In the genomic region with DNA sequence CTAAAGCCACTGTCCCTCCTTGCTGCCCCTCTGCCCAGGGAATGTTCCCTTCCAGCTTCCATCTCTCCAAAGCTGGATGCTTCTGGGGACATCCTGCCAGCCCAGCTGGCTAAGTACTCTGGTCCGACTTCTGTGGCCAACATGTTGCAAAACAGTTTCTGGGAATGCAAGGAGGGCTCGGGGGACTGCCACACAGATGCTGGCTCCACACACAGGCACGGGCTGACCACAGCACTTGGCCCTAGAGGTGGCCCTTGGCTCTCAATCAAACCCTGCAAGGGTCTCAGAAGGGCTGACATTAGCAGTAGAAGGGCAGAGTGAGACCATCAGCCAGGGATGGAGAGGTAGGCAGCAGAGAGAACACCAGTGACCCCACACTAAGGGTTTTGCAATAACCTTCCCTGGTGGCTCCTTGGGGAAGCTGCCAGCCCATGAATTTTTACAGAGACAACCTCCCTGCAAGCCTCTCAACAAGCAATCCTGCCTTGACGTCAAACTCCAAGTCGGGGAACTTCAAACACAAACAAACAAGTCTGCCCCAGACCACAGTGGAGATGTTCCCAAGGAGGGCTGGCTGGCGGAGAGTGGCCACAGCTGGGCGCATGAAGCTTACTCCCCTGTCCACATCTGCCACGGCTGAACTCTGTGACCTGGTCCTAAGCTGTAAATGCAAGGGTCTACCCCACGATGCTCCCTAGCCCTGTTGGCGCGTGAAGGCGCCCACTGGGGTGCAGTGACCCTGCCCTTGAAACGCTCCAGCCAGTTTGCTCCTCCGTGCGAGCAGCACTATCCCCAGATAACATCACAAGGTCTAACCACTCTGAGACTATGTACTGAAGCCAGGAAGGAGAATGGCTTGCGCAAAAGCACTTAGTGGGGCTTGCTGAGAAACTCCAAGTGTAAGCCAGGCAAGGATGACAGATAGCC, we compare ENCODE assay signal across 7 mouse cellular contexts.
DNase-seq lines count a peak whose midpoint lies in the region; ATAC-seq and TF ChIP-seq lines count a peak whose summit lies in the region.

No protein-coding gene starts in this region.

- no peaks in the 10 kb centered on the region for H3K36me3 ChIP-seq in lung, postnatal 0 days (ENCODE audit: insufficient read depth, low read length)
- H3K36me3 ChIP-seq in midbrain, embryonic 16.5 days (ENCODE audit: control insufficient read depth, insufficient read depth, low read length) = no peaks in the 10 kb centered on the region
- H3K36me3 ChIP-seq in forebrain, embryonic 13.5 days (ENCODE audit: poor library complexity, severe bottlenecking) = no peaks in the 10 kb centered on the region

- no peaks in the 10 kb centered on the region for H3K27me3 ChIP-seq in lung, postnatal 0 days (replicated peaks; ENCODE audit: insufficient read depth, low read length)
- no peaks in the 10 kb centered on the region for H3K27me3 ChIP-seq in midbrain, embryonic 16.5 days (ENCODE audit: control insufficient read depth, insufficient read depth, low read depth, low read length)
- H3K27me3 ChIP-seq in forebrain, embryonic 13.5 days = no peaks in the 10 kb centered on the region

- no peak overlapping the region for H3K9ac ChIP-seq in lung, postnatal 0 days (replicated peaks; ENCODE audit: low read depth)
- no peak overlapping the region for H3K9ac ChIP-seq in midbrain, embryonic 16.5 days (ENCODE audit: low read depth, low read length)
- no peak overlapping the region for H3K9ac ChIP-seq in forebrain, embryonic 13.5 days

- ATAC-seq in lung, postnatal 0 days = peak; percentile 78
- ATAC-seq in midbrain, embryonic 16.5 days = no peak
- ATAC-seq in forebrain, embryonic 13.5 days = no peak

- H3K4me1 ChIP-seq in lung, postnatal 0 days (ENCODE audit: insufficient read depth, low read depth, low read length) = peaks cover 26% of the 10 kb centered on the region
- H3K4me1 ChIP-seq in midbrain, embryonic 16.5 days (ENCODE audit: control insufficient read depth, insufficient read depth, low read length) = no peaks in the 10 kb centered on the region
- H3K4me1 ChIP-seq in forebrain, embryonic 13.5 days = no peaks in the 10 kb centered on the region

- H3K4me2 ChIP-seq in lung, postnatal 0 days (replicated peaks; ENCODE audit: low read depth, low read length) = no peak overlapping the region
- no peak overlapping the region for H3K4me2 ChIP-seq in midbrain, embryonic 16.5 days (ENCODE audit: low read length)
- no peak overlapping the region for H3K4me2 ChIP-seq in forebrain, embryonic 13.5 days

- no peak; the same call in 1 of the 2 replicates for TF ChIP-seq EP300 in lung, postnatal 0 days (IDR thresholded peaks at IDR 0.05)

- intact Hi-C loops in heart, postnatal 14 days (cut with DNase I) = no loop called here

- peak; percentile 95 for DNase-seq in NIH3T3 (ENCODE audit: low read depth)
- peak; percentile 68 for DNase-seq in adrenal gland, postnatal 14 days
- peak; percentile 61 to 66 for DNase-seq in heart, postnatal 14 days
- DNase-seq in lung, postnatal 0 days (ENCODE audit: low spot score) = peak; percentile 94
- no peak for DNase-seq in embryo, embryonic 11 days

- TF ChIP-seq CTCF in lung, postnatal 0 days (IDR thresholded peaks at IDR 0.05) = no peak

- H3K9me3 ChIP-seq in lung, postnatal 0 days (ENCODE audit: low read length) = no peaks in the 10 kb centered on the region
- H3K9me3 ChIP-seq in midbrain, embryonic 16.5 days (replicated peaks; ENCODE audit: control insufficient read depth, low read length, poor library complexity, severe bottlenecking) = no peaks in the 10 kb centered on the region
- no peaks in the 10 kb centered on the region for H3K9me3 ChIP-seq in forebrain, embryonic 13.5 days (replicated peaks)

- H3K4me3 ChIP-seq in lung, postnatal 0 days (ENCODE audit: low read depth, low read length) = no peak overlapping the region
- no peak overlapping the region for H3K4me3 ChIP-seq in midbrain, embryonic 16.5 days (ENCODE audit: low read depth, low read length)
- H3K4me3 ChIP-seq in forebrain, embryonic 13.5 days = no peak overlapping the region

- WGBS in lung, postnatal 0 days = 49% methylated on average over 16 of the region's 16 CpGs
- WGBS in midbrain, embryonic 16.5 days = 80% methylated on average over 16 of the region's 16 CpGs
- WGBS in forebrain, embryonic 13.5 days = 88% methylated on average over 16 of the region's 16 CpGs

- H3K27ac ChIP-seq in lung, postnatal 0 days (ENCODE audit: low read length) = peak overlapping the region; percentile 87
- no peak overlapping the region for H3K27ac ChIP-seq in midbrain, embryonic 16.5 days (ENCODE audit: low read length)
- H3K27ac ChIP-seq in forebrain, embryonic 13.5 days = no peak overlapping the region
